Mouse (Mus musculus): ENCODE measurements around the gene Wbp11. TPM values are rescaled to one million over a fixed set of nuclear protein-coding genes. Genes with fewer than 3 reads are reported as not detected.

The Wbp11 gene
- polyA plus RNA-seq, 1 experiment from 2014 or later: 71.1 TPM

- WGBS: 90% methylated on average over 2 of the region's 2 CpGs
- ATAC-seq (ENCODE audit: low FRiP score): no peak
- Histone ChIP-seq H3K9me3 (replicated peaks) (no peaks in the 10 kb centered on the region), H3K4me1 (peaks cover 6% of the 10 kb centered on the region; the same call in 1 of the 2 replicates), H3K9ac (replicated peaks) (no peak overlapping the region), H3K27me3 (replicated peaks) (0 out of 2 replicates have a peak, but pooled peaks cover under 1% of the 10 kb centered on the region), H3K27ac (replicated peaks) (no peak overlapping the region), H3K36me3 (no peaks in the 10 kb centered on the region), H3K4me3 (replicated peaks) (no peak overlapping the region), H3K4me2 (no peak overlapping the region)
These were observed 27.1 kb upstream of the Wbp11 start for GRCm38 (mm10) chr6:136855183-136855582.

GRCm38 (mm10) chr6:136854361-136854781 is 26.3 kb upstream of the Wbp11 start:
- Histone ChIP-seq H3K27ac (replicated peaks) (no peak overlapping the region), H3K4me3 (replicated peaks) (no peak overlapping the region), H3K9me3 (replicated peaks) (no peaks in the 10 kb centered on the region), H3K9ac (replicated peaks) (no peak overlapping the region), H3K4me2 (no peak overlapping the region), H3K4me1 (peaks cover 6% of the 10 kb centered on the region; the same call in 1 of the 2 replicates), H3K36me3 (no peaks in the 10 kb centered on the region), H3K27me3 (replicated peaks) (no peaks in the 10 kb centered on the region)
- no peak for ATAC-seq (ENCODE audit: low FRiP score)
- 91% methylated on average over 11 of the region's 11 CpGs for WGBS

GRCm38 (mm10) chr6:136852762-136853161 is 24.7 kb upstream of the Wbp11 start:
- Histone ChIP-seq H3K4me1 (peaks cover 6% of the 10 kb centered on the region; the same call in 1 of the 2 replicates), H3K9me3 (replicated peaks) (no peaks in the 10 kb centered on the region), H3K36me3 (no peaks in the 10 kb centered on the region), H3K4me3 (replicated peaks) (no peak overlapping the region), H3K9ac (replicated peaks) (no peak overlapping the region), H3K27me3 (replicated peaks) (no peaks in the 10 kb centered on the region), H3K27ac (replicated peaks) (peak overlapping the region; percentile 10; the same call in 1 of the 2 replicates), H3K4me2 (no peak overlapping the region)
- 57% methylated on average over 3 of the region's 3 CpGs for WGBS
- no peak for ATAC-seq (ENCODE audit: low FRiP score)

GRCm38 (mm10) chr6:136852348-136852747 is 24.3 kb upstream of the Wbp11 start:
- 76% methylated on average over 4 of the region's 4 CpGs for WGBS
- no peaks in the 10 kb centered on the region for H3K9me3 ChIP-seq (replicated peaks)
- 0 out of 2 replicates have a peak, but pooled peaks cover 3% of the 10 kb centered on the region for H3K4me1 ChIP-seq
- no peaks in the 10 kb centered on the region for H3K27me3 ChIP-seq (replicated peaks)
- no peak overlapping the region for H3K4me2 ChIP-seq
- no peaks in the 10 kb centered on the region for H3K36me3 ChIP-seq
- H3K4me3 ChIP-seq (replicated peaks): no peak overlapping the region
- no peak for ATAC-seq (ENCODE audit: low FRiP score)
- peak overlapping the region; percentile 10; the same call in 1 of the 2 replicates for H3K27ac ChIP-seq (replicated peaks)
- no peak overlapping the region for H3K9ac ChIP-seq (replicated peaks)

- H3K4me1 ChIP-seq: 0 out of 2 replicates have a peak, but pooled peaks cover 3% of the 10 kb centered on the region
- no peaks in the 10 kb centered on the region for H3K36me3 ChIP-seq
- H3K4me3 ChIP-seq (replicated peaks): no peak overlapping the region
- no peaks in the 10 kb centered on the region for H3K9me3 ChIP-seq (replicated peaks)
- ATAC-seq (ENCODE audit: low FRiP score): no peak
- H3K27me3 ChIP-seq (replicated peaks): no peaks in the 10 kb centered on the region
- H3K9ac ChIP-seq (replicated peaks): no peak overlapping the region
- WGBS: 76% methylated on average over 6 of the region's 6 CpGs
- no peak overlapping the region for H3K27ac ChIP-seq (replicated peaks)
- no peak overlapping the region for H3K4me2 ChIP-seq
These were observed 22.2 kb upstream of the Wbp11 start for GRCm38 (mm10) chr6:136850267-136850666.

- H3K4me3 ChIP-seq (replicated peaks): no peak overlapping the region
These were observed 20.9 kb upstream of the Wbp11 start for GRCm38 (mm10) chr6:136848971-136849370.

GRCm38 (mm10) chr6:136848399-136848798 is 20.4 kb upstream of the Wbp11 start:
- Histone ChIP-seq H3K9me3 (replicated peaks) (no peaks in the 10 kb centered on the region), H3K4me1 (0 out of 2 replicates have a peak, but pooled peaks cover 3% of the 10 kb centered on the region), H3K27ac (replicated peaks) (no peak overlapping the region), H3K4me2 (no peak overlapping the region), H3K4me3 (replicated peaks) (no peak overlapping the region), H3K36me3 (no peaks in the 10 kb centered on the region), H3K9ac (replicated peaks) (no peak overlapping the region), H3K27me3 (replicated peaks) (no peaks in the 10 kb centered on the region)
- no peak for ATAC-seq (ENCODE audit: low FRiP score)
- WGBS: 92% methylated on average over 8 of the region's 8 CpGs

More at GRCm38 (mm10) chr6:136848971-136849370, 20.9 kb upstream of the Wbp11 start:
- Histone ChIP-seq H3K36me3 (no peaks in the 10 kb centered on the region), H3K4me2 (no peak overlapping the region), H3K4me1 (0 out of 2 replicates have a peak, but pooled peaks cover 3% of the 10 kb centered on the region), H3K9me3 (replicated peaks) (no peaks in the 10 kb centered on the region), H3K27ac (replicated peaks) (no peak overlapping the region), H3K27me3 (replicated peaks) (no peaks in the 10 kb centered on the region), H3K9ac (replicated peaks) (no peak overlapping the region)
- ATAC-seq (ENCODE audit: low FRiP score): no peak
- 90% methylated on average over 5 of the region's 5 CpGs for WGBS

- Histone ChIP-seq H3K4me2 (no peak overlapping the region), H3K9me3 (replicated peaks) (no peaks in the 10 kb centered on the region), H3K36me3 (no peaks in the 10 kb centered on the region), H3K27me3 (replicated peaks) (no peaks in the 10 kb centered on the region), H3K4me3 (replicated peaks) (no peak overlapping the region), H3K9ac (replicated peaks) (no peak overlapping the region), H3K4me1 (0 out of 2 replicates have a peak, but pooled peaks cover 2% of the 10 kb centered on the region), H3K27ac (replicated peaks) (no peak overlapping the region)
- ATAC-seq (ENCODE audit: low FRiP score): no peak
- 33% methylated on average over 2 of the region's 2 CpGs for WGBS
These were observed 19.8 kb upstream of the Wbp11 start for GRCm38 (mm10) chr6:136847790-136848189.

- no peaks in the 10 kb centered on the region for H3K27me3 ChIP-seq (replicated peaks)
- ATAC-seq (ENCODE audit: low FRiP score): no peak
- no peak overlapping the region for H3K4me3 ChIP-seq (replicated peaks)
- no peaks in the 10 kb centered on the region for H3K4me1 ChIP-seq
- H3K9me3 ChIP-seq (replicated peaks): no peaks in the 10 kb centered on the region
- no peak overlapping the region for H3K9ac ChIP-seq (replicated peaks)
- H3K27ac ChIP-seq (replicated peaks): no peak overlapping the region
- no peak overlapping the region for H3K4me2 ChIP-seq
- WGBS: 94% methylated on average over 3 of the region's 3 CpGs
- no peaks in the 10 kb centered on the region for H3K36me3 ChIP-seq
These were observed 19.2 kb upstream of the Wbp11 start for GRCm38 (mm10) chr6:136847267-136847666.

- H3K9me3 ChIP-seq (replicated peaks): no peaks in the 10 kb centered on the region
- no peak for ATAC-seq (ENCODE audit: low FRiP score)
- no peak overlapping the region for H3K27ac ChIP-seq (replicated peaks)
- H3K27me3 ChIP-seq (replicated peaks): no peaks in the 10 kb centered on the region
- WGBS: 78% methylated on average over 5 of the region's 5 CpGs
- H3K4me3 ChIP-seq (replicated peaks): no peak overlapping the region
- H3K9ac ChIP-seq (replicated peaks): no peak overlapping the region
- no peak overlapping the region for H3K4me2 ChIP-seq
- H3K4me1 ChIP-seq: no peaks in the 10 kb centered on the region
- H3K36me3 ChIP-seq: no peaks in the 10 kb centered on the region
These were observed 17.9 kb upstream of the Wbp11 start for GRCm38 (mm10) chr6:136845706-136846480.

- Histone ChIP-seq H3K36me3 (no peaks in the 10 kb centered on the region), H3K4me1 (no peaks in the 10 kb centered on the region), H3K27me3 (replicated peaks) (no peaks in the 10 kb centered on the region), H3K4me3 (replicated peaks) (no peak overlapping the region), H3K9me3 (replicated peaks) (no peaks in the 10 kb centered on the region), H3K9ac (replicated peaks) (no peak overlapping the region), H3K4me2 (no peak overlapping the region), H3K27ac (replicated peaks) (no peak overlapping the region)
- WGBS: 54% methylated on average over 2 of the region's 2 CpGs
- no peak for ATAC-seq (ENCODE audit: low FRiP score)
These were observed 16.9 kb upstream of the Wbp11 start for GRCm38 (mm10) chr6:136844903-136845302.

- WGBS: 87% methylated on average over 3 of the region's 3 CpGs
- Histone ChIP-seq H3K27me3 (replicated peaks) (no peaks in the 10 kb centered on the region), H3K4me2 (no peak overlapping the region), H3K36me3 (no peaks in the 10 kb centered on the region), H3K9ac (replicated peaks) (no peak overlapping the region), H3K4me3 (replicated peaks) (no peak overlapping the region), H3K4me1 (no peaks in the 10 kb centered on the region), H3K27ac (replicated peaks) (no peak overlapping the region), H3K9me3 (replicated peaks) (no peaks in the 10 kb centered on the region)
- no peak for ATAC-seq (ENCODE audit: low FRiP score)
These were observed 9.3 kb upstream of the Wbp11 start for GRCm38 (mm10) chr6:136837323-136837722.
